Mouse (Mus musculus) gastrocnemius, adult 2 months (tissue): ENCODE measurements around the gene Rmnd5a. TPM values are rescaled to one million over a fixed set of nuclear protein-coding genes. Genes with fewer than 3 reads are reported as not detected.
"Not testable (repeated sequence)": the region's sequence is repeated elsewhere in the genome, so short reads cannot be mapped to it uniquely, and the experiment has no call there.

ENCODE experiments used
- DNase-seq: peaks from one replicate; pipeline ENCODE4 v3.0.0; 2022
- H3K27ac ChIP-seq: fragments of 200-600 bp; 2 replicates; pipeline ENCODE4 v1.8.1; 2022; ENCODE audit warnings: mild to moderate bottlenecking
- H3K4me3 ChIP-seq: fragments of 200-600 bp; 2 replicates; pipeline ENCODE4 v1.8.1; 2022; ENCODE audit warnings: mild to moderate bottlenecking, moderate library complexity
- CTCF ChIP-seq: fragments of 200-600 bp; IDR thresholded peaks from 2 replicates; pipeline ENCODE4 v1.8.1; 2022; ENCODE audit warnings: antibody characterized with exemption, mild to moderate bottlenecking, moderate library complexity
- intact Hi-C: fragments of 180-260 bp; cut with DNase I; formaldehyde crosslinking; loops from one replicate; pipeline ENCODE4 v1.15.1; 2025
- long read RNA-seq, 2 experiments: library from polyadenylated mRNA; stranded (forward); transcript quantifications; one replicate each; pipeline ENCODE4 v2.0.0; 2021
- total RNA-seq, 2 experiments: library from RNA; stranded (reverse); gene quantifications; 2 replicates each; pipeline ENCODE4 v1.2.3; 2021

Gene Rmnd5a
- 100 to 1,000 TPM; 114 to 132 TPM for total RNA-seq
- long read RNA-seq, experiment 1, full-length matches to known transcripts, result 15 of 45 reads
- long read RNA-seq, experiment 1, partial matches to known transcripts, result 8 of 45 reads
- long read RNA-seq, experiment 1, other reads (novel, unspliced or antisense), result 22 of 45 reads
- long read RNA-seq, experiment 2, full-length matches to known transcripts, result 30 of 73 reads
- long read RNA-seq, experiment 2, partial matches to known transcripts, result 12 of 73 reads
- long read RNA-seq, experiment 2, other reads (novel, unspliced or antisense), result 31 of 73 reads

DNA sequence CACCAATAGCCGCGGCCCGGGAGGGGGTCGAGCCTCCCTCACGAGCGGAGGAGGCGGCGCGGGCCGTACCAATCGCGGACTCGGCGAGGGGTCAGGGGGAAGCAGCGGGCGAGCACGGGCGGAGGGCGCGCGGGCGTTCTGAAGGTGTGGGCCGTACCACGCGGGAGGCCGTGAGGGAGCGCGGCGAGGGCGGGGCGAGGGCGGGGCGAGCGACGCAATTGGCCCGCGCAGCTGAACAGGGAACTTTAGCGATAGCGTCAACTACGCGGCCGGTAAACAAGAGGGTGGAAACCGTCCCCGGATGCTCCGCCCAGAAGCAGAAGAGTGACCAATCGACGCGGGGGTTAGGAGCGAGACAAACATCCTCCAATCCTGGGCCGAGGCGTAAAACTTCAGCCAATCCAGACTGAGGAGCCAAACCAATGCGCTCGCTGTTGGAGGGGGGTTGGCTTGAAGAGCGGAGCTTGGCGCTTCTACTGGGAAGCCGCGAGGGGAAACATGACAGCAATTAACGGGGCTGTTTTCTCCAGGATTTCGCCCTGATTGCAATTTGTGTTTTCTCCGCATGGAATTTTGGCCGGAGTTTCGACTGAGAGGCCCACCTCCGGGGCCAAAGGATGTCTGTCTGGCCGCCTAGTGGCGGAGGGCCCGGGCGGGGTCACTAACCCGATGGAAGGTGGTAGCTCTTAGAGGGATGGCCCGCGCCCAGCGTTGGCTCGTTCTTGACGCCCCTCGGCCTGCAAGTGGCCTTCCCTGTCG, at the start of gene Rmnd5a:
Gene Rmnd5a (minus strand): TSS at position 146 of the 759 bp plus-strand sequence.
- peak within 1 kb of the TSS; percentile 98 for H3K4me3 ChIP-seq
- intact Hi-C loops, result loop anchor here (2.0 to 5.0 kb wide), 3 partner anchors 54 to 192 kb away; partner anchors contain the start of genes Chmp3 and Kdm3a
- H3K27ac ChIP-seq, result peak within 1 kb of the TSS; percentile 100
- DNase-seq, result peak; percentile 100
- peak; percentile 78 for TF ChIP-seq CTCF

DNA sequence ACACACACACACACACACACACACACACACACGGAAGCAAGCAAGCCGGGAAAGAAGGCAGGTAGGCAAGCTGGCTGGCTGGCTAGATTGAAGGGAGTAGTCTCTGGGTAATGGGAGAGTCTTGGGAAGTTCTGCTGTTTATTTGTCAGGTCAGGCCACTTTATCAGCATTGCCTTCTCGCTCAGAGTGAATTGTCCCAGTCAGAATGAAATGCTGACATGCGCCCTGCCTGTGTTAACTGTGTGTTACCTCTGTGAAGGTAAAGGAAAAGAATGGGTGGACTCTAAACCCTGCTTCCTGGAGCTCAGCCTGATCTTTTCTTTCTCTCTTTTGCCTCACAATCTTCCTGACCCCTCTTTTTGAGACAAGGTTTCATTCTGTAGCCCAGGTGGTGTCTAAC, 47.5 kb upstream of the Rmnd5a start:
- no peak for TF ChIP-seq CTCF
- Histone ChIP-seq H3K4me3 (no peak overlapping the region), H3K27ac (no peak overlapping the region)
- DNase-seq, result no peak
- intact Hi-C loops, result no loop called here

- intact Hi-C loops, result no loop called here
- DNase-seq, result no peak
- TF ChIP-seq CTCF, result no peak
- Histone ChIP-seq H3K4me3 (no peak overlapping the region), H3K27ac (no peak overlapping the region)
These were observed 46.4 kb upstream of the Rmnd5a start for GRCm38 (mm10) chr6:71486867-71487266.

DNA sequence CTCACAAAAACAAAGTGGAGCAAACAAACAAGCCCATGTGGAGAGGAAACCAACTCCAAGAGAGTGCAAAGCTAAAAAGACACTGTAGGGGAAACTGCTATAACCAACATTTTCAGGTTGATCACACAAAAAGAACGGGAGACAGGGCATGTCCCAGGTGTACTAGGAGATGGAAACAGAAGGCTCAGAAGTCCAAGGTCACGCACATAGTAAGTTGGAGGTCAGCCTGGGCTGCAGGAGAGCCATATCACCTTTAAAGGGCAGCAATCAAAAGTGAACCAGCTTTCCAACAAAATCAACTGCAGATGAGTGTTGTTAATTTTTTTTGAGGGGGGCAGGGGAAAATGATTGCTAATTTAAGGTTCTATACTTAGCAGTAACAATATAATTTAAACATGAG, 45.8 kb upstream of the Rmnd5a start:
- DNase-seq, result no peak
- Histone ChIP-seq H3K27ac (no peak overlapping the region), H3K4me3 (no peak overlapping the region)
- intact Hi-C loops, result no loop called here
- no peak for TF ChIP-seq CTCF

DNA sequence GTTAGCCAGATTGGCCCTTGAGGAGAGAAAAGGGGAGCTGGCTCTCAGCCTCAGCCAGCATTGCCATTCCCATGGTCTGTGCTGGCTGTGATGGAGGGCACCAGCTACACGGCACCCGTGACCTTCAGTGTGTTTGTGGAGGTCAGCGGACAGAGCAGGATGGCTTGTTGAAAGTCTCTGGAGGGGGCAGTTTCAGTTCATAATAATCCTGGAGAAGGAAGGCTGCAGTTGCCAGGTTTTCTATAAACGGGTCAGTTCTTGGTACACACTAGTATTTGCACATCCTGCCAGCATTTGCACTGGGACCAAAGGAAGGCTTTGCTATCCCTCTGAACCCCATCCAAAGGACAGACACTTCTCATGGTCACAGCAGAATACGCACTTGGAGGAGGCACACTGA, 44.8 kb upstream of the Rmnd5a start:
- Histone ChIP-seq H3K27ac (no peak overlapping the region), H3K4me3 (no peak overlapping the region)
- intact Hi-C loops, result no loop called here
- DNase-seq, result no peak
- no peak for TF ChIP-seq CTCF

GRCm38 (mm10) chr6:71481136-71481535, 40.7 kb upstream of the Rmnd5a start:
- H3K4me3 ChIP-seq, result no peak overlapping the region
- intact Hi-C loops, result no loop called here
- no peak overlapping the region for H3K27ac ChIP-seq
- DNase-seq, result no peak
- TF ChIP-seq CTCF, result no peak

GRCm38 (mm10) chr6:71480136-71480535, 39.7 kb upstream of the Rmnd5a start:
- TF ChIP-seq CTCF, result no peak
- no peak overlapping the region for H3K4me3 ChIP-seq
- H3K27ac ChIP-seq, result no peak overlapping the region
- intact Hi-C loops, result no loop called here
- DNase-seq, result no peak

- H3K4me3 ChIP-seq, intact Hi-C loops, DNase-seq, H3K27ac ChIP-seq: not testable (repeated sequence)
These were observed 39.2 kb upstream of the Rmnd5a start for GRCm38 (mm10) chr6:71479588-71479987.

DNA sequence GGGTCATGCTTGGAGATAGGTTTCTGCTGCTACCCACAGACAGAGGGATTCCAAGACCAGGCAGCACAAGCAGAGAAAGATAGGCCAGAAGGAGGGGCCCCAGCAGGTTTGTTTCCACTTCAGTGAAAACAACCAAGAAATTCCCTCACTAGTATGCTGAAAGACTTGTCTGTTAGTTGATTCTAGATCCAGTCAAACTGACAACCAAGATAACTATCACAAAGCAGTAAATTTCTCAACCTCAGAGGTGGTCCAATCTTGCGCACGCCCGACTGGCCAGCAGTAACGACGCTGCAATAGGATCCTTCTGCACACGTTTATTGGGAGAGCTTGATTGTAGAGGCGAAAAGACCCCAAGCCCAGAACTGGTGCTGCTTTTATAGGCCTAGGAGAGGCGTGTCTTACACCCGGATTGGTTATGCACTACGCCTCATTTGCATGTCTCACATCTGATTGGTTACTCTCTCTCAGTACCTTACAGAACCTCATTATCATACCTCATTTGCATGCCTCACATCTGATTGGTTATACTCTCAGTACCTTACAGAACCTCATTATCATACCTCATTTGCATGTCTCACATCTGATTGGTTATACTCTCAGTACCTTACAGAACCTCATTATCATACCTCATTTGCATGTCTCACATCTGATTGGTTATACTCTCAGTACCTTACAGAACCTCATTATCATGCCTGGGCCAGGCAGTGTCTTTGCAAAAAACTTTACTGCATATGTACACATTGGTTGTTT, 38.6 kb upstream of the Rmnd5a start:
- H3K27ac ChIP-seq, intact Hi-C loops, DNase-seq, H3K4me3 ChIP-seq: not testable (repeated sequence)

- intact Hi-C loops, result no loop called here
- no peak for DNase-seq
- Histone ChIP-seq H3K4me3 (no peak overlapping the region), H3K27ac (no peak overlapping the region)
- no peak for TF ChIP-seq CTCF
These were observed 36.3 kb upstream of the Rmnd5a start for GRCm38 (mm10) chr6:71476783-71477182.

GRCm38 (mm10) chr6:71475604-71476003, 35.2 kb upstream of the Rmnd5a start:
- intact Hi-C loops, result no loop called here
- Histone ChIP-seq H3K4me3 (no peak overlapping the region), H3K27ac (no peak overlapping the region)
- no peak for DNase-seq
- no peak for TF ChIP-seq CTCF

DNA sequence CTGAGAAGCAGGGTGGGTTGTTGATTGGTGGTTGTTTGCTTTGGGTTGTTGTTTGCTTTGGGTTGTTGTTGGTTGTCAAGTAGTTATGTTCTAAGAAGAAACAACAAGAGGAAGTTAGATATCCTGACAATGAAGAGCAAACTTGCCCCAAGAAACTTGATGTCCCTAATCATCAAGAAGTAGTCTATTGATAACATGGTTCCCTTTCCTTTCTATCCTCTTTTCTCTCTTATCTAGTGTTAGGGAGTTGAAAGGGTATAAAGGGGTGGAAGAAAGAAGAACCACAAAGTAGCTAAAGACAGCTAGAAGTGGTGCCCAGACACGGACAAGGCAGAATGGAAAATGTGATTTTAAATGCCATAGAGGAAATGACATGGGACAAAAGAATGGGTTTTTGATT, 32.3 kb upstream of the Rmnd5a start:
- intact Hi-C loops, result no loop called here
- Histone ChIP-seq H3K4me3 (no peak overlapping the region), H3K27ac (no peak overlapping the region)
- DNase-seq, result no peak
- no peak for TF ChIP-seq CTCF
